Mouse (Mus musculus): ENCODE results near the gene Ccdc33. TPM values are rescaled to one million over a fixed set of nuclear protein-coding genes. Genes with fewer than 3 reads are reported as not detected.

Ccdc33 gene
- polyA plus RNA-seq, 1 experiment from 2014 or later: 0.43 TPM

DNA sequence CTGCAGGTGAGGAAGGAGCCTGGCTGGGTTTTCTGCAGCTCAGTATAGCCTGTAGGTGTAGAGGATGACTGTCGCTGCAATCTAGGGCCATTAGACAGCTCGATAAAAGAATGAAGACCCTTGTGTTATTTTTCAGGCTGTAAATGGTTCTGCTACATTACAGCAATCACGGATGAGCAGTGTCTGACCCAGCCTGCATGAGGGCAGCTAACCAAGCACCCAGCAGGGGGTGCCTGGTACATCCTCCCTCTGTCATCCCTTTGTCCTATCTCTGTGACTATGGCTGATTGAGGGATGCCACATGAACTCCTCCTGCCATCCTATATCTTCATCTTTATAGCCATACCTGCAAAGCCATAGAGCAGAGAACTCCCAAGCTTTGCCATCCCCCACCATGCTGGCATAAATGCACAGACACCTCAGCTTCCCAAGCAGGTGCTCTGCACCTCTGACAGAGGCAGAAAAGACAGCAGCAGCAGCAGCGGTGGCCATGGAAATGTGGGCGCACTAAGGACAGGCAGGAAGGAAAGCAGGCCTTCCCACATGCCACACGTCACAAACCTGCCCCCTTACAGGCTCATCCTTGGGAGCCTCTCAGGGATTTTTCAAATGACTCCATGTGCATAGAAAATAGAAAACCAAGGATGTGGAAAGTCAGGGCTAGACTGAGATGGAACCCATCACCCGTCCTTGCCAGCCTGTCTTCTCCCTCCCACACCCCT is 31.2 kb downstream of the Ccdc33 start:
- Histone ChIP-seq H3K36me3 (ENCODE audit: control insufficient read depth, insufficient read depth, low read length) (no peaks in the 10 kb centered on the region), H3K9ac (ENCODE audit: low read depth, low read length) (0 out of 2 replicates have a peak overlapping the region, but pooled peaks have one; percentile 2), H3K9me3 (ENCODE audit: control insufficient read depth, low read length) (no peaks in the 10 kb centered on the region), H3K4me2 (ENCODE audit: low read length) (no peak overlapping the region), H3K4me1 (ENCODE audit: control insufficient read depth, insufficient read depth, low read depth, low read length) (peaks cover 29% of the 10 kb centered on the region), H3K27ac (ENCODE audit: low read depth, low read length) (no peak overlapping the region), H3K27me3 (replicated peaks; ENCODE audit: control insufficient read depth, insufficient read depth, low read length) (no peaks in the 10 kb centered on the region; the same call in 1 of the 2 replicates), H3K4me3 (ENCODE audit: low read length) (no peak overlapping the region)
- no peak for ATAC-seq
- whole genome bisulfite sequencing: 59% methylated on average over 7 of the region's 7 CpGs

DNA sequence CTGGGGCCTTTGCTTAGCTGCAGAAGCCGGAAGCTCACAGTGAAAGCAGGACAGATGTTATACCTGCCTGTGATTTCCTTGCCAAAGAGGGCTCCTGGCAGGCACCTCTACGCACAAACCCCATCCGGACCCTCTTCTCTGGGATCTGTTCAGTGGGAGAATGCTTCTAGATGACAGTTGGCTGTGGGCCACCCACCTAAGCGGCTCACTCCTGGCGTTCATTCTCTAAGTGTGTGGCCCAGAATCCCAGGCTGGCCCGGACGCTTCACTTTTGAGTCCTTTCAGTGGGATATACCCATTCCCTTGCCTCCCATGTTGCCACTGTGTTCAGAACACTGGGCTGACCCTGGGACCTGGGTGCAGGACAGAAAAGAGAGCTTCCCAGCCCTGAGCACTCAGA is 31.8 kb downstream of the Ccdc33 start:
- Histone ChIP-seq H3K9me3 (ENCODE audit: control insufficient read depth, low read length) (no peaks in the 10 kb centered on the region), H3K9ac (ENCODE audit: low read depth, low read length) (no peak overlapping the region), H3K27ac (ENCODE audit: low read depth, low read length) (no peak overlapping the region), H3K36me3 (ENCODE audit: control insufficient read depth, insufficient read depth, low read length) (no peaks in the 10 kb centered on the region), H3K4me2 (ENCODE audit: low read length) (no peak overlapping the region), H3K27me3 (replicated peaks; ENCODE audit: control insufficient read depth, insufficient read depth, low read length) (no peaks in the 10 kb centered on the region; the same call in 1 of the 2 replicates), H3K4me1 (ENCODE audit: control insufficient read depth, insufficient read depth, low read depth, low read length) (peaks cover 29% of the 10 kb centered on the region), H3K4me3 (ENCODE audit: low read length) (no peak overlapping the region)
- 34% methylated on average over 7 of the region's 7 CpGs for WGBS
- no peak for ATAC-seq

DNA sequence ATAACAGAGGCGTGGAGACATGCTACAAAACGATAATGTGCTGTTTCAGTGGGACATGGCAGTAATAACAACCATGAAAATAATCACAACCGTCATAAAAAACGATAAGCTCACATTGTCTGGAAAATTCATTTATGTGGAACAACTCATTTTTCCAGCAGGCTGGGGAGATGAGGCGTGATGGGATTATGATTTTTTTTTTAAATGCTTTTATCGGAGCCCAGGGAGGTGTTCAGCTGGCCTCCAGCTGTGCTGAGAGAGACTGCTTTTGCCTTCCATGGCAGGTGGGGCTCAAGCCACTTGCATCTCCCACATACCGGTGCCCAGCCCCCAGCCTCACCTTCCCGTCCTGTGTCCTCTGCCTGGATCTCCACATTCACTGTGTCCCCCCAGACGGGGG is 32.4 kb downstream of the Ccdc33 start:
- Histone ChIP-seq H3K27me3 (replicated peaks; ENCODE audit: control insufficient read depth, insufficient read depth, low read length) (no peaks in the 10 kb centered on the region; the same call in 1 of the 2 replicates), H3K4me3 (ENCODE audit: low read length) (no peak overlapping the region), H3K9me3 (ENCODE audit: control insufficient read depth, low read length) (no peaks in the 10 kb centered on the region), H3K9ac (ENCODE audit: low read depth, low read length) (0 out of 2 replicates have a peak overlapping the region, but pooled peaks have one; percentile 19), H3K4me1 (ENCODE audit: control insufficient read depth, insufficient read depth, low read depth, low read length) (peaks cover 29% of the 10 kb centered on the region), H3K4me2 (ENCODE audit: low read length) (no peak overlapping the region), H3K36me3 (ENCODE audit: control insufficient read depth, insufficient read depth, low read length) (no peaks in the 10 kb centered on the region), H3K27ac (ENCODE audit: low read depth, low read length) (no peak overlapping the region)
- WGBS: 23% methylated on average over 9 of the region's 9 CpGs
- no peak for ATAC-seq

DNA sequence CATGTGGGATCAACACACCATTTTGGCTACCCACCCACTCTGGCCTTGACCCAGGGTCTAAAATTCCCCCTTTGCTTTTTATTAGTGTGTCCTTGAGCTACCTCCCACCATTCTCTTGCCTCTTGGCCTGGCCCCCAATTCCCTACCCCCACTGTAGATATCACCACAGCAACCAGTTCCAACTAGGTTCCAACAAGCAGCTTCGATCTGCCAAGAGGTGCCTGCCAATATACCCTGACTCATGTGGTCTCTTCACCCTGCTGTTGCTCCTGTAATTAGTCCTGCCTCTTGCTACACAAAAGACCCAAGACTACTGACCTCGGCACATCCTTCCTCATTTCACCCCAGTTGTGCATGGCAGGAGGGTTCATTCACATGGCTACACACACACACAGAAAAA is 33.5 kb downstream of the Ccdc33 start:
- ATAC-seq: peak; percentile 80
- H3K4me1 ChIP-seq (ENCODE audit: control insufficient read depth, insufficient read depth, low read depth, low read length): peaks cover 29% of the 10 kb centered on the region
- no peaks in the 10 kb centered on the region; the same call in 1 of the 2 replicates for H3K27me3 ChIP-seq (replicated peaks; ENCODE audit: control insufficient read depth, insufficient read depth, low read length)
- 0% methylated on average over 2 of the region's 2 CpGs for WGBS
- no peak overlapping the region for H3K9ac ChIP-seq (ENCODE audit: low read depth, low read length)
- H3K4me2 ChIP-seq (ENCODE audit: low read length): no peak overlapping the region
- H3K36me3 ChIP-seq (ENCODE audit: control insufficient read depth, insufficient read depth, low read length): no peaks in the 10 kb centered on the region
- peak overlapping the region; percentile 21; the same call in 1 of the 2 replicates for H3K27ac ChIP-seq (ENCODE audit: low read depth, low read length)
- H3K4me3 ChIP-seq (ENCODE audit: low read length): no peak overlapping the region
- no peaks in the 10 kb centered on the region for H3K9me3 ChIP-seq (ENCODE audit: control insufficient read depth, low read length)

DNA sequence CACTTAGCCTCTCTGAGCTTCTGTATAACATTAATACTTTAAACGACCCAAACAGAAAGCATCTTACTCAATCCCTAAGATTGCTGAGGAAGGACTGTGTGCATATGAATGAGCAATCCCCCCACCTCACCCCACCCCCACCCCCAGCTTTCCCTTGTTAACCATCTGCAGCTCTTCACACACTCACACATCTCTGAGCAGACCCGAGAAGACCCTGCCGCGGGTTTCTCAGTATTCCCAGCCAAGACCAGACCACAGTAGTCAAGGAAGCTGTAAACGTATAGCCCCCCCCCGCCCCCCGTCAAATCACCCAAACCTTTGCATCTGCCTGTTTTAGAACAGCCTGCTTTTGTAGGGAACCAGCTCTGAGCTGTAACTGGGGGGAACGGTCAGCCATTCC is 34.0 kb downstream of the Ccdc33 start:
- Histone ChIP-seq H3K27ac (ENCODE audit: low read depth, low read length) (peak overlapping the region; percentile 21; the same call in 1 of the 2 replicates), H3K4me2 (ENCODE audit: low read length) (peak overlapping the region; percentile 7; the same call in 1 of the 2 replicates), H3K9ac (ENCODE audit: low read depth, low read length) (no peak overlapping the region), H3K9me3 (ENCODE audit: control insufficient read depth, low read length) (no peaks in the 10 kb centered on the region), H3K4me1 (ENCODE audit: control insufficient read depth, insufficient read depth, low read depth, low read length) (peaks cover 29% of the 10 kb centered on the region), H3K4me3 (ENCODE audit: low read length) (no peak overlapping the region), H3K36me3 (ENCODE audit: control insufficient read depth, insufficient read depth, low read length) (no peaks in the 10 kb centered on the region), H3K27me3 (replicated peaks; ENCODE audit: control insufficient read depth, insufficient read depth, low read length) (no peaks in the 10 kb centered on the region; the same call in 1 of the 2 replicates)
- peak; percentile 22 for ATAC-seq
- 14% methylated on average over 8 of the region's 8 CpGs for WGBS

DNA sequence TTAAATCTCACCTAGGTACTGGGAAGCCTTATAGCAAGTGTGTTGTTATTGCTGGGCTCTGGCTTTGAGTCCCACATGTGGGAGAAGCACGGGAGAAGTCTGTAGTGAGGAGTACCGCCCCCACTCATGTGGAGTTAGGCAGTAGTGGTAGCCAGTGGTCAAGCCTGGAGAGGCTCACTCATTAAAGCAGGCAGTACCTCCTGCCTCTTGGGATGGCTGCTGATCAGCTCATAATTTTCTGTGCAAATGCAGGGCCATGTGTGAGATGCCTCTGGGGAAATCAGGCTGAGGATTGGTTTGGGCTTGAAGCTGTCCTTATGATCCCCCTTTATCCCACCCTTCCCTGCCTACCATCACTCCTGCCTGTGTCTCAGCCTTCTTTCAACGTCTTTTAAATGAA is 44.1 kb downstream of the Ccdc33 start:
- no peak for ATAC-seq
- Histone ChIP-seq H3K27ac (ENCODE audit: low read depth, low read length) (no peak overlapping the region), H3K36me3 (ENCODE audit: control insufficient read depth, insufficient read depth, low read length) (no peaks in the 10 kb centered on the region), H3K9me3 (ENCODE audit: control insufficient read depth, low read length) (no peaks in the 10 kb centered on the region), H3K4me3 (ENCODE audit: low read length) (no peak overlapping the region), H3K4me2 (ENCODE audit: low read length) (no peak overlapping the region), H3K27me3 (replicated peaks; ENCODE audit: control insufficient read depth, insufficient read depth, low read length) (0 out of 2 replicates have a peak, but pooled peaks cover 2% of the 10 kb centered on the region), H3K9ac (ENCODE audit: low read depth, low read length) (no peak overlapping the region), H3K4me1 (ENCODE audit: control insufficient read depth, insufficient read depth, low read depth, low read length) (peaks cover 8% of the 10 kb centered on the region)
- WGBS: 41% methylated on average over 3 of the region's 3 CpGs

DNA sequence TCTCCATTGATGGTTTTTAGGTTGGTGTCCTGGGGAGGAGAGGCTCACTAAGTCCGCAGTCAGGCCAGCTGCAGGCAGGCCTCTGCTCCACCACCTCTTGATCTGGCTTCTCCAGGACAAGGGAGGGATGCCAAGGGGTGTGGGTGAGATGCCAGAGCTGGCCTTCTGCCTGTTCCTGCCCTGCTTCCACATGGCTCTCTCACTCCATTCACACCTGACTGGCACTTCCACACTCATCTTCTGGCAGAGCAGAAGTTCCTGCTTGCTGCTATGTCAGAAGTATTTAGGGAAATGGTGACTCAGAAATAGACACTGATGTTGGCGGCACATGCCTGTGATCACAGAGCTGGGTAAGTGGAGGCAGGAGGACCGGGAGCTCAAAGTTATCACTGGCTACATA is 51.1 kb downstream of the Ccdc33 start:
- Histone ChIP-seq H3K36me3 (ENCODE audit: control insufficient read depth, insufficient read depth, low read length) (no peaks in the 10 kb centered on the region), H3K4me3 (ENCODE audit: low read length) (no peak overlapping the region), H3K4me1 (ENCODE audit: control insufficient read depth, insufficient read depth, low read depth, low read length) (peaks cover 18% of the 10 kb centered on the region), H3K27me3 (replicated peaks; ENCODE audit: control insufficient read depth, insufficient read depth, low read length) (no peaks in the 10 kb centered on the region), H3K9me3 (ENCODE audit: control insufficient read depth, low read length) (no peaks in the 10 kb centered on the region), H3K27ac (ENCODE audit: low read depth, low read length) (no peak overlapping the region), H3K4me2 (ENCODE audit: low read length) (no peak overlapping the region), H3K9ac (ENCODE audit: low read depth, low read length) (no peak overlapping the region)
- ATAC-seq: no peak
- WGBS: 85% methylated on average over 3 of the region's 3 CpGs

DNA sequence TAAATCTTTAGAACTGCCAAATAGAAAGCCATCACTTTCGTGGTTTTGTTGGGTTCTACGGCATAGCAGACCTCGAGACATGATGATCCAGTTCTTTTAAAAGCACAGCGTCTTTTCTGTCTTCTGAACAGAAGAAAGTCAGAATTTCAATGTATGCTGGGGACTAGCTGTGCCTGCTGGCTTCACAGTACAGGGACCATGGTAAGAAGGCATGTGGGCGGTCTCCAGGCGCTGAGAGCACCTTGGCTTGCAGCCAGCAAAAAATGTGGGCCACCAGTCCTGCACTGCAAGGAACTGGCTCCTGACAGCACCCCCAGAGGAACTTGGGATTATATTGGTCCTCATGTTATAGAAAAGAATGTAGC is 51.9 kb downstream of the Ccdc33 start:
- ATAC-seq: no peak
- Histone ChIP-seq H3K36me3 (ENCODE audit: control insufficient read depth, insufficient read depth, low read length) (no peaks in the 10 kb centered on the region), H3K4me3 (ENCODE audit: low read length) (no peak overlapping the region), H3K27ac (ENCODE audit: low read depth, low read length) (no peak overlapping the region), H3K4me2 (ENCODE audit: low read length) (no peak overlapping the region), H3K9me3 (ENCODE audit: control insufficient read depth, low read length) (no peaks in the 10 kb centered on the region), H3K9ac (ENCODE audit: low read depth, low read length) (no peak overlapping the region), H3K4me1 (ENCODE audit: control insufficient read depth, insufficient read depth, low read depth, low read length) (peaks cover 18% of the 10 kb centered on the region), H3K27me3 (replicated peaks; ENCODE audit: control insufficient read depth, insufficient read depth, low read length) (no peaks in the 10 kb centered on the region)
- WGBS: 70% methylated on average over 6 of the region's 6 CpGs

DNA sequence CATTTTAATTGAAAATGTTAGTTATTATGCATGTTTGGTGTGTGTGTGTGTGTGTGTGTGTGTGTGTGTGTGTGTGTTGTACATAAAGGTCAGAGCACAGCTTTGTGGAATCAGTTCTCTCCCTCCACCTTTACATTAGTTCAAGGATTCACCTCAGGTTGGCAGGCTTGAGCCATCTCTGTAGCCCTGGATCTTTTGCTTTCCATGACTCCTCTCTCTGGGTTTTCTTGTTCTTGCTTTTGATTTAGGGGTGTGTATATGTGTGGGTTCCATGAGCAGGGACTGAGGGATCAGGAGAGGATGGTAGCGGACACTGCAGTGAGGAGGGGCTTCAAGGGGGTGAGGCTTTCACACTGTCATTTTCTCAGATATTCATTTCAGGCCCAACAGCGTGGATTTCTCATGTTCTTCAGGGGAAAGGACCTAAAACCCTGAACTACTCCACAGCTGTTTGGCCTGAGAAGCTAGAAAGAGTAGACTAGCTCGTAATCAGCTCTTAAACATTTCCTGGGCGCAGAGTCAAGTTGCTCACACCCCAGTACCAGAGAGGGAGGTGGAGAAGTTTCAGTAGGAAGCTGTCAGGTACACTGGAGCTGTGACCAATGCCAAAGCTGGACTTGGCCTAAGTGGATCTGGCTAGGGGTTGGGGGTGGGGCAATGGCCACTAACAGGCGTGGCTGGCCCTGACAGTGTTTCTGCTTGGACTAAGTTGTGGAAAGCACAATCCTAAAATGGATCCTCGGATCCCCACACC is 52.5 kb downstream of the Ccdc33 start:
- Histone ChIP-seq H3K27ac (ENCODE audit: low read depth, low read length) (peak overlapping the region; percentile 59), H3K4me1 (ENCODE audit: control insufficient read depth, insufficient read depth, low read depth, low read length) (peaks cover 20% of the 10 kb centered on the region), H3K36me3 (ENCODE audit: control insufficient read depth, insufficient read depth, low read length) (no peaks in the 10 kb centered on the region), H3K4me2 (ENCODE audit: low read length) (no peak overlapping the region), H3K9ac (ENCODE audit: low read depth, low read length) (no peak overlapping the region), H3K9me3 (ENCODE audit: control insufficient read depth, low read length) (no peaks in the 10 kb centered on the region), H3K4me3 (ENCODE audit: low read length) (no peak overlapping the region), H3K27me3 (replicated peaks; ENCODE audit: control insufficient read depth, insufficient read depth, low read length) (no peaks in the 10 kb centered on the region)
- ATAC-seq: no peak
- WGBS: 74% methylated on average over 6 of the region's 6 CpGs

Measured in hindbrain, embryonic 16.5 days (tissue).